Mouse (Mus musculus): Measurements from ENCODE around the gene Ccdc171.

- TF ChIP-seq POLR2A (IDR thresholded peaks at IDR 0.05; ENCODE audit: insufficient read depth, low read length) (no peak), CTCF (IDR thresholded peaks at IDR 0.05; ENCODE audit: low read depth, low read length) (no peak)
Observed at GRCm38 (mm10) chr4:83519807-83520206, 5.5 kb upstream of the Ccdc171 start.
